Mouse (Mus musculus): ENCODE measurements at regions not wholly inside any gene's neighbourhood (a gene's known extent, or its start where the extent isn't known, plus 50 kb on each side); places are given as distances from the start of the nearest gene placed in this dataset.

GRCm38 (mm10) chr13:34462206-34462807, 117.3 kb upstream of the Slc22a23 start:
- no peak for DNase-seq

GRCm38 (mm10) chr13:34460969-34461368, 116.0 kb upstream of the Slc22a23 start:
- DNase-seq: no peak

GRCm38 (mm10) chr13:34456051-34456450, 111.1 kb upstream of the Slc22a23 start:
- DNase-seq: no peak

- DNase-seq: no peak
Measured at GRCm38 (mm10) chr13:34446806-34447205, 101.8 kb upstream of the Slc22a23 start.

GRCm38 (mm10) chr13:34446327-34446726, 101.3 kb upstream of the Slc22a23 start:
- DNase-seq: no peak

GRCm38 (mm10) chr13:34441347-34441746, 96.4 kb upstream of the Slc22a23 start:
- no peak for DNase-seq

- no peak for DNase-seq
Measured at GRCm38 (mm10) chr13:34427527-34427926, 82.5 kb upstream of the Slc22a23 start.

GRCm38 (mm10) chr13:34424921-34425320, 79.9 kb upstream of the Slc22a23 start:
- no peak for DNase-seq

- no peak for DNase-seq
Measured at GRCm38 (mm10) chr13:34421644-34422043, 76.7 kb upstream of the Slc22a23 start.

- DNase-seq: no peak
Measured at GRCm38 (mm10) chr13:34420341-34421156, 75.6 kb upstream of the Slc22a23 start.

- no peak for DNase-seq
Measured at GRCm38 (mm10) chr13:34419061-34419460, 74.1 kb upstream of the Slc22a23 start.

GRCm38 (mm10) chr13:34416603-34417002, 71.6 kb upstream of the Slc22a23 start:
- no peak for DNase-seq

GRCm38 (mm10) chr13:34414533-34414932, 69.6 kb upstream of the Slc22a23 start:
- no peak for DNase-seq

- no peak for DNase-seq
Measured at GRCm38 (mm10) chr13:34408669-34409055, 63.7 kb upstream of the Slc22a23 start.

GRCm38 (mm10) chr13:34408007-34408668, 63.2 kb upstream of the Slc22a23 start:
- DNase-seq: no peak

GRCm38 (mm10) chr13:34406291-34406690, 61.3 kb upstream of the Slc22a23 start:
- DNase-seq: no peak

- no peak for DNase-seq
Measured at GRCm38 (mm10) chr13:34402631-34403030, 57.6 kb upstream of the Slc22a23 start.

GRCm38 (mm10) chr13:34401031-34401430, 56.0 kb upstream of the Slc22a23 start:
- DNase-seq: no peak

- DNase-seq: no peak
Measured at GRCm38 (mm10) chr13:34398847-34399246, 53.9 kb upstream of the Slc22a23 start.

- no peak for DNase-seq
Measured at GRCm38 (mm10) chr13:34398061-34398787, 53.2 kb upstream of the Slc22a23 start.

- no peak for DNase-seq
Measured at GRCm38 (mm10) chr13:34395504-34395903, 50.5 kb upstream of the Slc22a23 start.

- DNase-seq: no peak
Measured at GRCm38 (mm10) chr13:34395010-34395409, 50.0 kb upstream of the Slc22a23 start.

Measured in B cell, adult 2 months (primary cell).